Mouse (Mus musculus) cortical plate, adult 2 months (tissue): ENCODE measurements around the gene Tmem229b.

Source experiments
- CTCF ChIP-seq: fragments of 200-500 bp; IDR thresholded peaks from 2 replicates; pipeline ENCODE4 v1.5.1; 2011; ENCODE audit warnings: mild to moderate bottlenecking, control low read depth, low read length; ENCODE audit not compliant: insufficient read depth; ENCODE audit errors: extremely low read depth
- POLR2A ChIP-seq: fragments of 200-500 bp; IDR thresholded peaks from 2 replicates; pipeline ENCODE4 v1.6.1; 2011; ENCODE audit warnings: mild to moderate bottlenecking, low read length, control low read depth; ENCODE audit not compliant: insufficient read depth; ENCODE audit errors: extremely low read depth

- TF ChIP-seq POLR2A (no peak), CTCF (no peak)
Measured at GRCm38 (mm10) chr12:79028911-79029861, 21.8 kb upstream of the Tmem229b start, which contains the start of gene Plekhh1.
